Mouse (Mus musculus) limb, embryonic 14.5 days (tissue): ENCODE results near the gene Kcnk1. TPM values are rescaled to one million over a fixed set of nuclear protein-coding genes. Genes with fewer than 3 reads are reported as not detected.

Experiments used
- ATAC-seq: fragments of 200-750 bp; cut with Nextera tagmentation; 2 replicates; pipeline ENCODE4 v1.8.0; 2017; ENCODE audit warnings: low read depth, moderate number of reproducible peaks, moderate TSS enrichment; ENCODE audit not compliant: low FRiP score
- DNase-seq: peaks from one replicate; pipeline ENCODE4 v3.0.0-alpha.2; 2015; ENCODE audit warnings: low spot score
- H3K27ac ChIP-seq: fragments of 300-500 bp; sonication (generic); replicated peaks from 2 replicates; pipeline ENCODE4 v1.5.1; 2014; ENCODE audit warnings: low read depth, mild to moderate bottlenecking, low read length, moderate library complexity, mixed read lengths
- H3K27me3 ChIP-seq: fragments of 300-500 bp; sonication (generic); 2 replicates; pipeline ENCODE4 v1.6.1; 2014; ENCODE audit warnings: low read length, mixed read lengths; ENCODE audit not compliant: control insufficient read depth, insufficient read depth
- H3K36me3 ChIP-seq: fragments of 300-500 bp; sonication (generic); 2 replicates; pipeline ENCODE4 v1.6.1; 2014; ENCODE audit warnings: mild to moderate bottlenecking, low read length, moderate library complexity, mixed read lengths; ENCODE audit not compliant: control insufficient read depth, insufficient read depth
- H3K4me1 ChIP-seq: fragments of 300-500 bp; sonication (generic); 2 replicates; pipeline ENCODE4 v1.6.1; 2014; ENCODE audit warnings: antibody characterized with exemption, low read length, mixed read lengths; ENCODE audit not compliant: control insufficient read depth, insufficient read depth
- H3K4me2 ChIP-seq: fragments of 300-500 bp; sonication (generic); replicated peaks from 2 replicates; pipeline ENCODE4 v1.6.1; 2014; ENCODE audit warnings: low read depth, mild to moderate bottlenecking, low read length, moderate library complexity; ENCODE audit not compliant: severe bottlenecking
- H3K4me3 ChIP-seq: fragments of 300-500 bp; sonication (generic); replicated peaks from 2 replicates; pipeline ENCODE4 v1.5.1; 2014; ENCODE audit warnings: low read length
- H3K9ac ChIP-seq: fragments of 300-500 bp; sonication (generic); 2 replicates; pipeline ENCODE4 v1.6.1; 2014; ENCODE audit warnings: mild to moderate bottlenecking, low read depth, low read length, moderate library complexity; ENCODE audit not compliant: severe bottlenecking
- H3K9me3 ChIP-seq: fragments of 300-500 bp; sonication (generic); 2 replicates; pipeline ENCODE4 v1.6.1; 2016; ENCODE audit warnings: low read length; ENCODE audit not compliant: control insufficient read depth
- POLR2A ChIP-seq: fragments of 200-500 bp; IDR thresholded peaks from 2 replicates; pipeline ENCODE4 v1.8.0; 2012; ENCODE audit warnings: inconsistent platforms, mild to moderate bottlenecking, moderate library complexity, borderline replicate concordance; ENCODE audit not compliant: insufficient read depth, insufficient read length; ENCODE audit errors: extremely low read depth
- WGBS: fragments of 180-500 bp; shearing (Covaris S2); extraction: QIAGEN DNeasy Blood & Tissue Kit; methylation state at CpG from one replicate; pipeline ENCODE4 v1.1.7; 2014; 5-methylcytosine and 5-hydroxymethylcytosine counted together
- polyA plus RNA-seq, 2 experiments: library from polyadenylated mRNA; depleted of rRNA in 1 of 2; stranded (reverse) in 1 of 2; unstranded in 1 of 2; fragments of >200 nt; fragmentation: Nextera tagmentation in 1 of 2; extraction: Ambion mirVana in 1 of 2; gene quantifications; 2 replicates each; pipeline versions ENCODE4 v1.2.1 to v1.2.3; 2012 to 2014

The Kcnk1 gene
- polyA plus RNA-seq, 2 experiments = 16.1 to 27.3 TPM

- no peaks in the 10 kb centered on the region for H3K9me3 ChIP-seq
- H3K36me3 ChIP-seq = 0 out of 2 replicates have a peak, but pooled peaks cover 2% of the 10 kb centered on the region
- no peak overlapping the region for H3K4me2 ChIP-seq
- H3K4me3 ChIP-seq = no peak overlapping the region
- no peaks in the 10 kb centered on the region for H3K27me3 ChIP-seq
- no peak overlapping the region for H3K9ac ChIP-seq
- no peak for TF ChIP-seq POLR2A
- ATAC-seq (no peak), DNase-seq (no peak)
- no peak overlapping the region for H3K27ac ChIP-seq
- 90% methylated on average over 4 of the region's 4 CpGs for WGBS
- no peaks in the 10 kb centered on the region for H3K4me1 ChIP-seq
Observed at GRCm38 (mm10) chr8:126035046-126035445, 40.1 kb downstream of the Kcnk1 start.

DNA sequence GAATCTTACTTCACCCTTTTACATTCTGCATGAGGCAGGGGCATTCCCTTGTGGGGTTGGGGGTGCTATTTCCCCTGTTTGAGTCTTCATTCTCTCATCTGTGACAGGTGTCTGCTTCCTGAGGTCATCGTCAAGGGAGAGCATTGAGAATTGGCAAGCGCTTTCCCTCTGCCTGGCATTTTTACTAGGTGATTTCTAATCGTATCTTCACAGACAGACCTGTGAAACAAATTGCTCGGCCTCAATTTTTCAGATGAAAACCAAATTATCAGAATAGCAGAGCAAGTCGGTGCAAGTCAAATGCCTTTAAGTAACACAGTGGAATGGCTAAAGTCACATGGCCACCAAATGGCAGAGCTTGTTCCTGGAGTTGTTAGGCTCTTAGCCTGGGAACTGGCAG is 41.4 kb downstream of the Kcnk1 start:
- no peak for TF ChIP-seq POLR2A
- DNase-seq = no peak
- no peak overlapping the region for H3K4me3 ChIP-seq
- no peaks in the 10 kb centered on the region for H3K9me3 ChIP-seq
- no peaks in the 10 kb centered on the region for H3K36me3 ChIP-seq
- no peak for ATAC-seq
- H3K4me2 ChIP-seq = no peak overlapping the region
- H3K4me1 ChIP-seq = no peaks in the 10 kb centered on the region
- no peaks in the 10 kb centered on the region for H3K27me3 ChIP-seq
- WGBS = 68% methylated on average over 5 of the region's 5 CpGs
- H3K27ac ChIP-seq = no peak overlapping the region
- H3K9ac ChIP-seq = no peak overlapping the region

GRCm38 (mm10) chr8:126045751-126046150 is 50.8 kb downstream of the Kcnk1 start:
- no peak for ATAC-seq
- no peak for TF ChIP-seq POLR2A
- no peak for DNase-seq

DNA sequence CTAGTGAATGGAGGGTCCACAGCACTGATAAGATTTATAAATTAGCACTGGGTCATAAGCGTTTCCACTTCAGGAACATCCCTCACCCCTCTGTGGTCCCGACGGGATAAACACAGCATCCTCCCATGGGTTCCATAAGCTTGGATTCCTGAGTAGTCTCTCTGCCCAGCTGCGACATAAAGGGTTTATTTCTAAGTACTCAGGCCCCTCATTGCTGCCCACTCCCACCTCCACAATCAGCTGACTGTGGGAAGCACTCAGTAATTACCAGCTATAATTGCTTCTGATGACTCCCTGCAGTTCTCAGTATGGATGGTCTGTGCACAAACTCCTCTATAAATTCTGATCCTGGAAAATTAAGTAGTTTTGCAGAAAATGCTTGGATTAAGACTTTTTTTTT is 58.9 kb downstream of the Kcnk1 start:
- no peak for DNase-seq
- H3K36me3 ChIP-seq = no peaks in the 10 kb centered on the region
- ATAC-seq = no peak
- no peaks in the 10 kb centered on the region for H3K9me3 ChIP-seq
- H3K4me1 ChIP-seq = no peaks in the 10 kb centered on the region
- H3K4me3 ChIP-seq = no peak overlapping the region
- no peaks in the 10 kb centered on the region for H3K27me3 ChIP-seq
- H3K27ac ChIP-seq = no peak overlapping the region
- H3K4me2 ChIP-seq = no peak overlapping the region
- H3K9ac ChIP-seq = no peak overlapping the region
- 59% methylated on average over 4 of the region's 4 CpGs for WGBS
- no peak for TF ChIP-seq POLR2A

More at GRCm38 (mm10) chr8:126045751-126046150, 50.8 kb downstream of the Kcnk1 start:
- no peaks in the 10 kb centered on the region for H3K36me3 ChIP-seq
- no peaks in the 10 kb centered on the region for H3K9me3 ChIP-seq
- H3K27me3 ChIP-seq = no peaks in the 10 kb centered on the region
- no peak overlapping the region for H3K27ac ChIP-seq
- 87% methylated on average over 4 of the region's 4 CpGs for WGBS
- no peak overlapping the region for H3K9ac ChIP-seq
- no peak overlapping the region for H3K4me3 ChIP-seq
- H3K4me2 ChIP-seq = no peak overlapping the region
- H3K4me1 ChIP-seq = no peaks in the 10 kb centered on the region

DNA sequence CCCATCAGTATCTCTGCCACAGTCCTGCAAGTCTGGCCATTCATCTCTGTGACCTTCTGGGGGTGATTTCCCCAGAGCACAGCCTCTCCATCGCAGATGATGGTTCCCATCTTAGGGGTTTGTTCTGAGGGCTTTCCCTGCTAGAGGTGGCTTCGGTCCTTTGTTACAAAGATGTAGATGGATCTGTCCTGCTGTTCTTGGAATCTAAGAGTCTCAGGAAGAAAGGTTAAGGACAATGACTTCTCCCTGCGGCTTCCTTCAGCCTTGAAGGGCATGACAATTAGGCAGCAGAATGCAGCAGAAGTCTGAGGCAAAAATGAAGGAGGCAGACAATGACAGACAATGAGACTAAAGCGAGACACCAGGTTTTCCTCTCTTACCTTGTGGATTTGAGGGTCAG is 63.9 kb downstream of the Kcnk1 start:
- DNase-seq = no peak
- WGBS = 80% methylated on average over 4 of the region's 4 CpGs
- no peak overlapping the region for H3K9ac ChIP-seq
- H3K36me3 ChIP-seq = no peaks in the 10 kb centered on the region
- no peak overlapping the region for H3K4me2 ChIP-seq
- no peak overlapping the region for H3K4me3 ChIP-seq
- no peaks in the 10 kb centered on the region for H3K9me3 ChIP-seq
- no peaks in the 10 kb centered on the region for H3K27me3 ChIP-seq
- no peak for TF ChIP-seq POLR2A
- H3K27ac ChIP-seq = no peak overlapping the region
- H3K4me1 ChIP-seq = no peaks in the 10 kb centered on the region
- no peak for ATAC-seq

- 81% methylated on average over 10 of the region's 10 CpGs for WGBS
- H3K4me2 ChIP-seq = no peak overlapping the region
- no peak for ATAC-seq
Observed at GRCm38 (mm10) chr8:126062844-126063243, 67.9 kb downstream of the Kcnk1 start.

More at GRCm38 (mm10) chr8:126062844-126063243, 67.9 kb downstream of the Kcnk1 start:
- no peaks in the 10 kb centered on the region for H3K36me3 ChIP-seq
- no peaks in the 10 kb centered on the region for H3K9me3 ChIP-seq
- no peaks in the 10 kb centered on the region for H3K27me3 ChIP-seq
- no peaks in the 10 kb centered on the region for H3K4me1 ChIP-seq
- no peak overlapping the region for H3K27ac ChIP-seq
- no peak for TF ChIP-seq POLR2A
- no peak for DNase-seq
- H3K9ac ChIP-seq = no peak overlapping the region
- H3K4me3 ChIP-seq = no peak overlapping the region
